Mouse (Mus musculus): ENCODE measurements around the gene Rom1. TPM values are rescaled to one million over a fixed set of nuclear protein-coding genes. Genes with fewer than 3 reads are reported as not detected.
"Not testable (repeated sequence)": the region's sequence is repeated elsewhere in the genome, so short reads cannot be mapped to it uniquely, and the experiment has no call there.

Gene Rom1
- polyA plus RNA-seq (2015; fragmentation: Nextera tagmentation; extraction: Ambion mirVana), result 2.8 and 4.0 TPM in 2 replicates

GRCm38 (mm10) chr19:8929224-8930088, at the start of gene Rom1, which contains the start of gene Eml3:
Gene Rom1, minus strand, starts transcription at chr19:8929356.
Gene Eml3, plus strand, starts transcription at chr19:8929552.
- ATAC-seq (ENCODE audit: low read depth), result peak; percentile 90
- Histone ChIP-seq H3K27ac (ENCODE audit: low read length) (peak within 1 kb of the TSS; percentile 95), H3K4me3 (ENCODE audit: low read length) (peak within 1 kb of the TSS; percentile 82), H3K27me3 (ENCODE audit: control insufficient read depth, insufficient read depth, low read depth, low read length) (no peaks in the 10 kb centered on the region), H3K4me2 (ENCODE audit: low read depth, low read length) (peak within 1 kb of the TSS; percentile 81), H3K4me1 (replicated peaks; ENCODE audit: control insufficient read depth, insufficient read depth, low read length) (peaks cover 9% of the 10 kb centered on the region), H3K9me3 (ENCODE audit: control insufficient read depth, low read length) (no peaks in the 10 kb centered on the region), H3K36me3 (ENCODE audit: control insufficient read depth, insufficient read depth, low read length) (peaks cover 20% of the 10 kb centered on the region), H3K9ac (ENCODE audit: low read length) (peak within 1 kb of the TSS; percentile 89)
- under 1% methylated on average over 51 of the region's 74 CpGs for WGBS

GRCm38 (mm10) chr19:8976535-8976934, 47.4 kb upstream of the Rom1 start:
- Histone ChIP-seq H3K9me3 (ENCODE audit: control insufficient read depth, low read length) (no peaks in the 10 kb centered on the region), H3K4me1 (replicated peaks; ENCODE audit: control insufficient read depth, insufficient read depth, low read length) (peaks cover 3% of the 10 kb centered on the region; the same call in 1 of the 2 replicates), H3K27me3 (ENCODE audit: control insufficient read depth, insufficient read depth, low read depth, low read length) (no peaks in the 10 kb centered on the region), H3K9ac (ENCODE audit: low read length) (no peak overlapping the region), H3K4me2 (ENCODE audit: low read depth, low read length) (no peak overlapping the region), H3K4me3 (ENCODE audit: low read length) (no peak overlapping the region), H3K27ac (ENCODE audit: low read length) (no peak overlapping the region), H3K36me3 (ENCODE audit: control insufficient read depth, insufficient read depth, low read length) (peaks cover 60% of the 10 kb centered on the region)
- peak; percentile 79 for ATAC-seq (ENCODE audit: low read depth)
- 37% methylated on average over 3 of the region's 3 CpGs for WGBS

DNA sequence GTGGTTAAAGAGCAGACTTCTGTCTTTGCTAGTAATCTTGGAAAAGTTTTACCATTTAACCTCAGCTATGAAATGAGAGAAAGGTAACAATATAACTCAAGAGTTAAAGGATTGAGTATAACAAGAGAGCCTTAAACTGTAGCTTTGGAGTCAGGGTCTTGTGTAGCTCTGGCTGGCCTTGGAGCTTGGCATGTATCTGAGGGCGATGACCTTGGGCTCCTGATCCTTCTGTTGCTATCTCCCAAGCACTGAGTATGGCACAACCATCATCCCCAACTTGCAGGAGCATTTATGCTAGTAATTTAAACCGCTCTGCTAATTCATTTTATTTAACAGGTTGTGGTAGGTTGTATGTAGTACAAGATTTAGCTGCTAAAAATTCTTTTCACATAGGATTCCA, 46.3 kb upstream of the Rom1 start:
- no peak overlapping the region for H3K9ac ChIP-seq (ENCODE audit: low read length)
- H3K4me1 ChIP-seq (replicated peaks; ENCODE audit: control insufficient read depth, insufficient read depth, low read length), result no peaks in the 10 kb centered on the region; the same call in 1 of the 2 replicates

GRCm38 (mm10) chr19:8974638-8975037, 45.5 kb upstream of the Rom1 start:
- no peaks in the 10 kb centered on the region for H3K27me3 ChIP-seq (ENCODE audit: control insufficient read depth, insufficient read depth, low read depth, low read length)
- no peaks in the 10 kb centered on the region for H3K9me3 ChIP-seq (ENCODE audit: control insufficient read depth, low read length)
- 68% methylated on average over 1 of the region's 1 CpGs for WGBS
- no peak overlapping the region for H3K27ac ChIP-seq (ENCODE audit: low read length)
- H3K4me3 ChIP-seq (ENCODE audit: low read length), result no peak overlapping the region
- H3K4me2 ChIP-seq (ENCODE audit: low read depth, low read length), result no peak overlapping the region
- ATAC-seq (ENCODE audit: low read depth), result no peak
- H3K36me3 ChIP-seq (ENCODE audit: control insufficient read depth, insufficient read depth, low read length), result peaks cover 75% of the 10 kb centered on the region
- H3K9ac ChIP-seq (ENCODE audit: low read length), result no peak overlapping the region
- no peaks in the 10 kb centered on the region for H3K4me1 ChIP-seq (replicated peaks; ENCODE audit: control insufficient read depth, insufficient read depth, low read length)

More for the DNA sequence above, 46.3 kb upstream of the Rom1 start:
- 94% methylated on average over 2 of the region's 2 CpGs for WGBS
- Histone ChIP-seq H3K27ac (ENCODE audit: low read length) (no peak overlapping the region), H3K4me3 (ENCODE audit: low read length) (no peak overlapping the region), H3K9me3 (ENCODE audit: control insufficient read depth, low read length) (no peaks in the 10 kb centered on the region), H3K36me3 (ENCODE audit: control insufficient read depth, insufficient read depth, low read length) (peaks cover 69% of the 10 kb centered on the region), H3K27me3 (ENCODE audit: control insufficient read depth, insufficient read depth, low read depth, low read length) (no peaks in the 10 kb centered on the region), H3K4me2 (ENCODE audit: low read depth, low read length) (no peak overlapping the region)
- no peak for ATAC-seq (ENCODE audit: low read depth)

- H3K27ac ChIP-seq (ENCODE audit: low read length); H3K9me3 ChIP-seq (ENCODE audit: control insufficient read depth, low read length); ATAC-seq (ENCODE audit: low read depth); H3K9ac ChIP-seq (ENCODE audit: low read length); H3K4me2 ChIP-seq (ENCODE audit: low read depth, low read length); H3K4me3 ChIP-seq (ENCODE audit: low read length); H3K27me3 ChIP-seq (ENCODE audit: control insufficient read depth, insufficient read depth, low read depth, low read length); H3K4me1 ChIP-seq (replicated peaks; ENCODE audit: control insufficient read depth, insufficient read depth, low read length): not testable (repeated sequence)
- H3K36me3 ChIP-seq (ENCODE audit: control insufficient read depth, insufficient read depth, low read length), result peaks cover 65% of the 10 kb centered on the region
- 69% methylated on average over 8 of the region's 8 CpGs for WGBS
Measured at GRCm38 (mm10) chr19:8972491-8972890, 43.3 kb upstream of the Rom1 start.

GRCm38 (mm10) chr19:8967893-8968292, 38.7 kb upstream of the Rom1 start:
- Histone ChIP-seq H3K4me2 (ENCODE audit: low read depth, low read length) (peak overlapping the region; percentile 62), H3K4me1 (replicated peaks; ENCODE audit: control insufficient read depth, insufficient read depth, low read length) (peaks cover 13% of the 10 kb centered on the region), H3K9me3 (ENCODE audit: control insufficient read depth, low read length) (no peaks in the 10 kb centered on the region), H3K4me3 (ENCODE audit: low read length) (peak overlapping the region; percentile 83), H3K36me3 (ENCODE audit: control insufficient read depth, insufficient read depth, low read length) (peaks cover 58% of the 10 kb centered on the region), H3K9ac (ENCODE audit: low read length) (peak overlapping the region; percentile 87), H3K27ac (ENCODE audit: low read length) (peak overlapping the region; percentile 76), H3K27me3 (ENCODE audit: control insufficient read depth, insufficient read depth, low read depth, low read length) (no peaks in the 10 kb centered on the region)
- under 1% methylated on average over 9 of the region's 9 CpGs for WGBS
- no peak for ATAC-seq (ENCODE audit: low read depth)

DNA sequence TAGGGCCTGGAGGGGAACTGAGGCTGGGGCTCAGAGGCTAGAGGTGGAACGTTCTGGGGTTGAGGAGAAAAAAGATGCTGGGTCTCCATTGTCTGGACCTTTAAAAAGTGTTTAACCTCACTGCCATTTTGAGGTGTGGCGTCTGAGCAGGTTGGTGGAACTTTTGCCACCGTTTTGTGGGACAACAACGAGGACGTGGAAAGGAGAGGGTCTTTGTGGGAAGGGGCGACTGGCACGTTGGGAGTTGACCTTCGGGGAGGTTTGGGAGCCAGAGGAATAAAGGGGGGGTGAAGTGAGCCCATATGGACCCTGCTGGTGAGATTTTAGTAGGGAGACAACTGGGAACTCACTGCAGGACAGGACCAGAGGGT, 38.2 kb upstream of the Rom1 start:
- H3K27ac ChIP-seq (ENCODE audit: low read length), result peak overlapping the region; percentile 76

DNA sequence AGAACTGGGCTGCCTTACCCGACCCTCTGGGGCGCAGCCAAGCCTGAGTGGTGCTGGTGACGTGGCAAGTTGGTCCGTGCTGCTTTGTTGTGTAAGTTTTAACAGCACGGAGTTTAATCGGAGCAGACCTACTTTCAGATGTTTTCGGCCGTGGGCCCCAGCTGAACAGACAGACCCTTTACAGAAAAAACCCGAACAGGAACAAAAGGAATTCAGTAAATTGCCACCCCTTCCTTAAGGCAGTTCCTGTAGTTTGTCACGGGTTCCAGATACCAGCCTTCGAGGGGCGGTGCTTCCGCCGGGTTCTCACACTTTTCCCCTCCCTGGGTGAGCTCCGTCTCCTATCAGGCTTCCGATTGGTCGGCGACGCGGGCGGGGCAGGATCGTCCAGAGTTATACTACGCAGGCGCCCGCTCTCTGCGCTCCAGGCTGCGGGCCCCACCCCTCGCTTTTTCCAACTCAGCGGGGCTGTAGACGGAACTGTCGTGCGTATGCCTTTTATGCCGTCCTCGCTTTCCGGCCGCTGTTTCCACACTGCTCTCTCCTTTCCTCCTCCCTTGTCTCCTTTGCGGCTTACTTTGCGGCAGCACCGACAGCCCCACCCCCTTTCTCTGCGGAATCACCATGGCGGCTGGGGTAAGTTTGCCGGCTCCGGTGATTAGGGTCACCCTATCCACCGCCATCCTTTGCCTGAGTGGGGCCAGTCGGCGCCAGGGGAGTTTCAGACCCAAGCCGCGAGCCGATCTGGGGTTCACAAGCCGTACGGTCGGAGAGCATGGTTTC, 37.6 kb upstream of the Rom1 start, which contains the start of gene Eef1g:
TSS of gene Eef1g (plus strand) at position 452 of the 783 bp plus-strand sequence.
- WGBS, result under 1% methylated on average over 52 of the region's 52 CpGs
- H3K27ac ChIP-seq (ENCODE audit: low read length), result peak within 1 kb of the TSS; percentile 98
- peaks cover 13% of the 10 kb centered on the region for H3K4me1 ChIP-seq (replicated peaks; ENCODE audit: control insufficient read depth, insufficient read depth, low read length)
- peak; percentile 100 for ATAC-seq (ENCODE audit: low read depth)
- peak within 1 kb of the TSS; percentile 87 for H3K9ac ChIP-seq (ENCODE audit: low read length)
- H3K4me2 ChIP-seq (ENCODE audit: low read depth, low read length), result peak within 1 kb of the TSS; percentile 68
- H3K27me3 ChIP-seq (ENCODE audit: control insufficient read depth, insufficient read depth, low read depth, low read length), result no peaks in the 10 kb centered on the region
- H3K9me3 ChIP-seq (ENCODE audit: control insufficient read depth, low read length), result no peaks in the 10 kb centered on the region
- peak within 1 kb of the TSS; percentile 83 for H3K4me3 ChIP-seq (ENCODE audit: low read length)
- H3K36me3 ChIP-seq (ENCODE audit: control insufficient read depth, insufficient read depth, low read length), result peaks cover 57% of the 10 kb centered on the region

More for the DNA sequence above, 38.2 kb upstream of the Rom1 start:
- ATAC-seq (ENCODE audit: low read depth), result no peak
- H3K4me1 ChIP-seq (replicated peaks; ENCODE audit: control insufficient read depth, insufficient read depth, low read length), result peaks cover 13% of the 10 kb centered on the region
- peaks cover 58% of the 10 kb centered on the region for H3K36me3 ChIP-seq (ENCODE audit: control insufficient read depth, insufficient read depth, low read length)
- no peaks in the 10 kb centered on the region for H3K9me3 ChIP-seq (ENCODE audit: control insufficient read depth, low read length)
- peak overlapping the region; percentile 87 for H3K9ac ChIP-seq (ENCODE audit: low read length)
- H3K27me3 ChIP-seq (ENCODE audit: control insufficient read depth, insufficient read depth, low read depth, low read length), result no peaks in the 10 kb centered on the region
- H3K4me3 ChIP-seq (ENCODE audit: low read length), result peak overlapping the region; percentile 83
- whole genome bisulfite sequencing, result 0% methylated on average over 8 of the region's 8 CpGs
- H3K4me2 ChIP-seq (ENCODE audit: low read depth, low read length), result peak overlapping the region; percentile 62

- no peak for ATAC-seq (ENCODE audit: low read depth)
- Histone ChIP-seq H3K4me1 (replicated peaks; ENCODE audit: control insufficient read depth, insufficient read depth, low read length) (peaks cover 13% of the 10 kb centered on the region), H3K9ac (ENCODE audit: low read length) (peak overlapping the region; percentile 65), H3K36me3 (ENCODE audit: control insufficient read depth, insufficient read depth, low read length) (peaks cover 54% of the 10 kb centered on the region), H3K27me3 (ENCODE audit: control insufficient read depth, insufficient read depth, low read depth, low read length) (no peaks in the 10 kb centered on the region), H3K4me3 (ENCODE audit: low read length) (peak overlapping the region; percentile 68), H3K4me2 (ENCODE audit: low read depth, low read length) (peak overlapping the region; percentile 68), H3K27ac (ENCODE audit: low read length) (peak overlapping the region; percentile 98), H3K9me3 (ENCODE audit: control insufficient read depth, low read length) (no peaks in the 10 kb centered on the region)
- 28% methylated on average over 5 of the region's 5 CpGs for WGBS
Measured at GRCm38 (mm10) chr19:8966198-8966589, 37.0 kb upstream of the Rom1 start.

Measured in lung, embryonic 16.5 days (tissue).